Mouse (Mus musculus): ENCODE results near the gene Rbck1. TPM values are rescaled to one million over a fixed set of nuclear protein-coding genes. Genes with fewer than 3 reads are reported as not detected.

Rbck1 gene
- 231 TPM for total RNA-seq (2023)

GRCm38 (mm10) chr2:152332101-152332825 is at the start of gene Rbck1:
Gene Rbck1, minus strand, starts transcription at chr2:152332653.

GRCm38 (mm10) chr2:152376345-152376741 is 43.9 kb upstream of the Rbck1 start, which contains the start of gene Nrsn2:
Gene Nrsn2, minus strand, starts transcription at chr2:152376638.

GRCm38 (mm10) chr2:152343329-152344213 is 11.1 kb upstream of the Rbck1 start, which contains the start of gene Trib3:
Gene Trib3, minus strand, starts transcription at chr2:152344032.

DNA sequence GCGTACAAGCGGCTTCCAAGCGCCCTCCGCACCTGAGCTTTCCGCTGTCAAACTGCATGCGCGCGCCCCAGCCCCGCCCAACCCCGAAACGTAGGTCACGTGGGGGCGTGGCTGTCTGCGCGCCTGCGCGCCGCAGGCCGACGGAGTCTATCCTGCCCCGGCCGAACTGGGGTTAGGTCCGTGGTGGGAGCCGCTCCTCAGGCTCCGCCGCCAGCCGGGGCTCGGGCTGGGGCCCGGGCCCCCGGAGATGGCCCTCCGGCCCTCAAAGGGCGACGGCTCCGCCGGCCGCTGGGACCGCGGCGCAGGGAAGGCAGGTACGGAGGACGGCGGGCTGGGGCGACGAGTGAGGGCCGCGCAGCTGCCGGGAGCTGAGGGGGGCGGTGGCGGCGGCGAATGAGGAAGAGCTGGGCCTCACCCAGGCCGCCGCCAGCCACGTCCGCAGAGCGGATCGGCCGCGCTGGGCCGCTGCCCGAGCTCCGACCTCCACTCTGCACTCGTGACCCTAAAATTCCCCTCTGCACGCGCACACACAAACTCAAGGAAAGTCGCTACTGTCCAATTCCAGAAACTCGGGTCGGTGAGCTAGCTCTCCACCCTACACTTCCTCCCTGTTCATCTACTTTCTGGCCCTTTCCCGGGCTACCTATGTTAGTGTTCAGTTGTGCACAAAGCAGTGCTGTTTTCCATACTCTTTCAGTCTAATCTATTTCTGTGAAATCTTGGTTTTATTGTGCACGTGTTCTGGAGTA is 38.6 kb downstream of the Rbck1 start, which contains the start of gene Tbc1d20:
Gene Tbc1d20 (plus strand): TSS at position 102 of the 749 bp plus-strand sequence.

Other genes starting within 250 kb of the Rbck1 start
- gene Srxn1, start 227.1 kb downstream of the Rbck1 start, total RNA-seq (2023), result 0.38 TPM
- gene Tcf15, start 189.1 kb downstream of the Rbck1 start, total RNA-seq (2023), result not detected
- 104 TPM for gene Csnk2a1, start 105.8 kb downstream of the Rbck1 start, total RNA-seq (2023)
- gene Tbc1d20, start 38.8 kb downstream of the Rbck1 start, total RNA-seq (2023), result 56.9 TPM
- gene Trib3, start 11.4 kb upstream of the Rbck1 start, total RNA-seq (2023), result 20.1 TPM
- gene Nrsn2, start 44.0 kb upstream of the Rbck1 start, total RNA-seq (2023), result not detected
- gene Sox12, start 65.4 kb upstream of the Rbck1 start, total RNA-seq (2023), result 0.56 TPM
- 1.4 TPM for gene Zcchc3, start 82.4 kb upstream of the Rbck1 start, total RNA-seq (2023)
- gene 6820408C15Rik, start 82.9 kb upstream of the Rbck1 start, total RNA-seq (2023), result not detected
- gene Defb23, start 132.0 kb upstream of the Rbck1 start, total RNA-seq (2023), result not detected
- gene Defb20, start 144.4 kb upstream of the Rbck1 start, total RNA-seq (2023), result not detected
- gene Defb22, start 157.5 kb upstream of the Rbck1 start, total RNA-seq (2023), result not detected
- not detected for gene Defb26, start 179.0 kb upstream of the Rbck1 start, total RNA-seq (2023)
- not detected for gene Defb28, start 185.6 kb upstream of the Rbck1 start, total RNA-seq (2023)
- not detected for gene Defb29, start 207.4 kb upstream of the Rbck1 start, total RNA-seq (2023)
- gene Gm17416, start 236.7 kb upstream of the Rbck1 start, total RNA-seq (2023), result not detected
- not detected for gene Defb21, start 240.1 kb upstream of the Rbck1 start, total RNA-seq (2023)
- not detected for gene Defb19, start 247.7 kb upstream of the Rbck1 start, total RNA-seq (2023)